Mouse (Mus musculus): ENCODE data around the gene Atp5mpl. TPM values are rescaled to one million over a fixed set of nuclear protein-coding genes. Genes with fewer than 3 reads are reported as not detected.

Gene Atp5mpl
- 713 and 717 TPM in 2 replicates for polyA plus RNA-seq (2015; fragmentation: Nextera tagmentation; extraction: Ambion mirVana)

DNA sequence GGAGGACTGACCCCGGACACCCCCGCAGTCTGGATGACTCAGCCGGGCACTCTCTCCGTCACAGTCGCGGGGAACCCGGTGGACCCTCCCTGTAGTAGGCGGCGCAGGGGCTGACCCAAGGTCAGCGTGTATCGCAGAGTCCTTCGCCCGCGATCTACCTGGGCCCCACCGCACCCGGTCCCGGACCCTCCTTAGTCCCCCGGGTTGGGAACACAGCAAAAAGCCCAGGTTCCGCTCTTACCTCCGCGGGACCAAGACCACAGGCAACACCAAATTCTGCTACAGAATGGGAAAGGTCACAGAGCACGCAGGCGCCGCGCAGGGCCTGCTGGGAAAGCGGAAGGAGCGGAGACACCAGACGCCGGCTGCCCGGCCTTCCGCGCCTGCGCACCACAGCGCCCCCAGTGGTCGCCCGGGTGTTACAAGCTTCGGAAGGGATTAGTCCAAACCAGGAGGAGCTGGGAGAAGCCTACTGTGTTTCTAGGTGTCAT, at the start of gene Atp5mpl:
Gene Atp5mpl (minus strand): TSS at position 295 of the 491 bp plus-strand sequence.
- peak within 1 kb of the TSS; percentile 96 for H3K9ac ChIP-seq (replicated peaks; ENCODE audit: low read length)
- H3K9me3 ChIP-seq (ENCODE audit: low read length): no peaks in the 10 kb centered on the region
- H3K4me3 ChIP-seq (ENCODE audit: low read length): peak within 1 kb of the TSS; percentile 94
- H3K27me3 ChIP-seq (ENCODE audit: insufficient read depth, low read length): no peaks in the 10 kb centered on the region
- peak; percentile 93 for ATAC-seq (ENCODE audit: low FRiP score, low TSS enrichment)
- H3K36me3 ChIP-seq (ENCODE audit: insufficient read depth, low read length): peaks cover 13% of the 10 kb centered on the region
- peak within 1 kb of the TSS; percentile 70; the same call in 1 of the 2 replicates for H3K27ac ChIP-seq (ENCODE audit: low read length)
- H3K4me1 ChIP-seq (ENCODE audit: insufficient read depth, low read length): peaks cover 12% of the 10 kb centered on the region
- WGBS: 0% methylated on average over 37 of the region's 37 CpGs
- peak within 1 kb of the TSS; percentile 84 for H3K4me2 ChIP-seq (replicated peaks; ENCODE audit: low read depth, low read length)

DNA sequence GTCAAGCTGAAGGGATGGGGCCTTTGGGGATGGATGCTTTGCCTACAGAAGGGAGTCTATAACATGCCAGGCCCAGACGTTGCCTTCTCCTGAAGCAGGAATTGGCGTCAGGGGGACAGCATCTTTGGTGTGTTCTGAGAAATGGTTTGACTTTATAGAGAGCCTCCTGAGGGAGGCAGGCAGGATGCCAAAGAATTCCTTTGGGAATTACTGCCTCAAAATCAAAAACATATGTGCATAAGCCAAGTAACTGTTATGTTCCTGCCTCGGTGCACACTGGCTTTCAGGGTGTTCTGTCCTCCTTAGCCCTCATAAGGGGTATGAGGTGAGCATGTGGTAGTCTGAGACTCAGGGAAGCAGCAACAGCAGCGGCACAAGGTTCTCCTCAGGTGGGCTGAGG, 49.6 kb upstream of the Atp5mpl start:
- ATAC-seq (ENCODE audit: low FRiP score, low TSS enrichment): no peak
- no peak overlapping the region for H3K4me2 ChIP-seq (replicated peaks; ENCODE audit: low read depth, low read length)
- H3K36me3 ChIP-seq (ENCODE audit: insufficient read depth, low read length): no peaks in the 10 kb centered on the region
- no peak overlapping the region for H3K9ac ChIP-seq (replicated peaks; ENCODE audit: low read length)
- no peak overlapping the region for H3K27ac ChIP-seq (ENCODE audit: low read length)
- no peak overlapping the region for H3K4me3 ChIP-seq (ENCODE audit: low read length)
- H3K27me3 ChIP-seq (ENCODE audit: insufficient read depth, low read length): no peaks in the 10 kb centered on the region
- WGBS: 73% methylated on average over 4 of the region's 4 CpGs
- peaks cover 3% of the 10 kb centered on the region; the same call in 1 of the 2 replicates for H3K9me3 ChIP-seq (ENCODE audit: low read length)
- no peaks in the 10 kb centered on the region; the same call in 1 of the 2 replicates for H3K4me1 ChIP-seq (ENCODE audit: insufficient read depth, low read length)

DNA sequence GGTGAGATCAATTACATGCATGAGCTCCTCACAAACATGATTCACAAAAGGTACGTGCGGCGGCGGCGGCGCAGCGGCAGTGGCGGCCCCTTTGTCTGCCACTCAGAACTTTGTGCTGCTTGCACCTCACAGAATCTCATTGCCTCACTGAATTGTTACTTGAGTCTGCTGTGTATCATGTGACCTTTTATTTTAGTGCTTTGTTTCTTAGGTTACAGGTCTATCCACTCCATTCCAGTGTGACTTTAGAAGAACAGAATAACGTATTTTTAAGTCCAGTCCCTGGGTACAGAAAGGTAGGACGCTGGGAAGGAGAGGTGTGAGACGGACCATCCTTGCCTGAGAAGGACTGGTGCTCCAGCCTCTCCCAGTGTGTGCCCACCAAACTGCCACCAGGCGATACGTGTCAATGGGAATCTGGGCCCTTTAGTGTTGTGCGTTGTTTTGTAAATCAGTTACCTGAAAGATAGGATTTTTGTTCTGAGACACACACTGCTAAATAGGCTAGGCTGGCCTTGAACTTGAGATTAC, 46.6 kb upstream of the Atp5mpl start:
- Histone ChIP-seq H3K9ac (replicated peaks; ENCODE audit: low read length) (0 out of 2 replicates have a peak overlapping the region, but pooled peaks have one; percentile 3), H3K4me3 (ENCODE audit: low read length) (peak overlapping the region; percentile 23), H3K36me3 (ENCODE audit: insufficient read depth, low read length) (no peaks in the 10 kb centered on the region), H3K4me1 (ENCODE audit: insufficient read depth, low read length) (no peaks in the 10 kb centered on the region; the same call in 1 of the 2 replicates), H3K27ac (ENCODE audit: low read length) (peak overlapping the region; percentile 77), H3K27me3 (ENCODE audit: insufficient read depth, low read length) (no peaks in the 10 kb centered on the region), H3K4me2 (replicated peaks; ENCODE audit: low read depth, low read length) (peak overlapping the region; percentile 52), H3K9me3 (ENCODE audit: low read length) (no peaks in the 10 kb centered on the region; the same call in 1 of the 2 replicates)
- 28% methylated on average over 14 of the region's 14 CpGs for WGBS
- ATAC-seq (ENCODE audit: low FRiP score, low TSS enrichment): peak; percentile 60

DNA sequence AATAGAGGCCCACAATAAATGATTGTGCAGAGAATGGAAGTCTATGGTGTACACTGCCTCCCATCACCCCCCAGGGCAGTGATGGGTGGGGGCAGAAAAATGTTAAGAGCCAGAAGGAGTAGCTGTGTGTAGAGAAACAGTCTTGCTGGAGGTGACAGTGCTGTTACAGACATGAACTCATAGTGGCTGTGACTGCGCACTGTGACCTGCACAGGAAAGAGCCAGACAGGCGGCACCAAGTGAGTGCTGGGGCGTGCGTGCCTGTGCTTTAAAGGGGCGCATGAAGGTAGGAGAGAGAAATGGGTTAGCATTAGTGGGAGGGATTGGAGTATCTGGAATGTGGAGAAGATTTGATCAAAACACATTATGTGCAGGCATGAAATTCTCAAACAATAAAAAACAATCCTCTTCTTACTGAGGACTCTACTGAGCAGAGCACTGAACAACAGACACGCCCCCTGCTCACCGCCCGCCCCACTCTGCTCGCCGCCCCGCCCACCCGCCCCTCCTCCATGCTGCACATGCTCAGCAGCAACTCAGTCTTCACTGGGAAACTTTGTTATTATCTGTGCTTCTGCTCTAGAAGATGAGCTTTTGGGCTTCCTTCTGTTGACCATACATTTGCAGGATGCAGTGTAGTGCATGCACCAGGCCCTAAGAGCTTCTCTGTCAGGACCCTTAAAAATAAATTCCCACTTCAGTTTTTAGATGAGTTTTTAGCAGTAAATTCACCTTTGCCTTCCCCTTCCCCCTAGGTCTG, 45.9 kb upstream of the Atp5mpl start:
- Histone ChIP-seq H3K9ac (replicated peaks; ENCODE audit: low read length) (0 out of 2 replicates have a peak overlapping the region, but pooled peaks have one; percentile 3), H3K27ac (ENCODE audit: low read length) (peak overlapping the region; percentile 77), H3K9me3 (ENCODE audit: low read length) (no peaks in the 10 kb centered on the region; the same call in 1 of the 2 replicates), H3K4me2 (replicated peaks; ENCODE audit: low read depth, low read length) (peak overlapping the region; percentile 52), H3K27me3 (ENCODE audit: insufficient read depth, low read length) (no peaks in the 10 kb centered on the region), H3K36me3 (ENCODE audit: insufficient read depth, low read length) (no peaks in the 10 kb centered on the region), H3K4me3 (ENCODE audit: low read length) (peak overlapping the region; percentile 23), H3K4me1 (ENCODE audit: insufficient read depth, low read length) (no peaks in the 10 kb centered on the region; the same call in 1 of the 2 replicates)
- ATAC-seq (ENCODE audit: low FRiP score, low TSS enrichment): peak; percentile 93
- 38% methylated on average over 8 of the region's 12 CpGs for WGBS

DNA sequence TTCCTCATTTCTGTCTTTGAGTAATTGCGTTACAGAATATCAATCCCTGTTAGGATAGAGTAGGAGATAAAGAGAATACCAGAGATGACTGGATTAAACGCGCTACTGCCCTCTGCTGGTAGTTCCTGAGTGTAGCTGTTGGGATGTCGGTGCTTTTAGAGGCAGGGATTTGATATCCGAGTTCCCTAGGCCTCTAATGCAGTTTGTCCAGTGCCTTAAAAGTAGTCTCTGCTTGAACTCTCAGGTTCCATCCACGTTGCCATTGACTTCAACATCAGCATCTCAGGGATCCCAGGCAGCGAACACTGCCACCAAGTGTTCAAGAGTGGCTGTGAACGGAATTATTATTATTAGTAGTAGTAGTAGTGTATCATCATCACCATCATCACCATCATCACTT, 34.4 kb upstream of the Atp5mpl start:
- H3K4me3 ChIP-seq (ENCODE audit: low read length): no peak overlapping the region
- no peaks in the 10 kb centered on the region for H3K4me1 ChIP-seq (ENCODE audit: insufficient read depth, low read length)
- no peaks in the 10 kb centered on the region for H3K27me3 ChIP-seq (ENCODE audit: insufficient read depth, low read length)
- H3K9ac ChIP-seq (replicated peaks; ENCODE audit: low read length): no peak overlapping the region
- no peak overlapping the region for H3K27ac ChIP-seq (ENCODE audit: low read length)
- no peaks in the 10 kb centered on the region for H3K36me3 ChIP-seq (ENCODE audit: insufficient read depth, low read length)
- H3K9me3 ChIP-seq (ENCODE audit: low read length): 0 out of 2 replicates have a peak, but pooled peaks cover under 1% of the 10 kb centered on the region
- no peak overlapping the region for H3K4me2 ChIP-seq (replicated peaks; ENCODE audit: low read depth, low read length)
- 23% methylated on average over 8 of the region's 8 CpGs for WGBS
- ATAC-seq (ENCODE audit: low FRiP score, low TSS enrichment): no peak

DNA sequence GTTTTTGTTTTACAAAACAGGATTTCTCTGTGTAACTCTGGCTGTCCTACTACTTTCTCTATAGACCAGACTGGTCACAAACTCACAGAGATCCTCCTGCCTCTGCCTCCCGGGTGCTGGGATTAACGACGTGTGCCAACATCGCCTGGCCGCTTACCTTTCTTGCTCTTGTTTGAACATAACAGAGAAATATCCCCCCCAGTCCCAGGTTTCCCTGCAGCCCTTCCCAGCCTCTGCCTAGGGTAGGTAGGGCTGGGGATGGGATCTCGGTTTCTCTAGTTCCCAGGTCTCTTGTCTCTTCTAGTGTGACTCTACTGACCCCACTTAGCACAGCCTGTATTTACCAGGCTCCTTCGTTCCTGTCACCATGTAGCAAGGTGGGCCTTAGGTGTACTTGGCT, 33.0 kb upstream of the Atp5mpl start:
- 97% methylated on average over 7 of the region's 7 CpGs for WGBS
- no peaks in the 10 kb centered on the region for H3K27me3 ChIP-seq (ENCODE audit: insufficient read depth, low read length)
- H3K4me2 ChIP-seq (replicated peaks; ENCODE audit: low read depth, low read length): no peak overlapping the region
- H3K4me3 ChIP-seq (ENCODE audit: low read length): no peak overlapping the region
- no peak overlapping the region for H3K9ac ChIP-seq (replicated peaks; ENCODE audit: low read length)
- H3K27ac ChIP-seq (ENCODE audit: low read length): no peak overlapping the region
- ATAC-seq (ENCODE audit: low FRiP score, low TSS enrichment): no peak
- peaks cover 8% of the 10 kb centered on the region for H3K9me3 ChIP-seq (ENCODE audit: low read length)
- no peaks in the 10 kb centered on the region for H3K4me1 ChIP-seq (ENCODE audit: insufficient read depth, low read length)
- H3K36me3 ChIP-seq (ENCODE audit: insufficient read depth, low read length): no peaks in the 10 kb centered on the region

DNA sequence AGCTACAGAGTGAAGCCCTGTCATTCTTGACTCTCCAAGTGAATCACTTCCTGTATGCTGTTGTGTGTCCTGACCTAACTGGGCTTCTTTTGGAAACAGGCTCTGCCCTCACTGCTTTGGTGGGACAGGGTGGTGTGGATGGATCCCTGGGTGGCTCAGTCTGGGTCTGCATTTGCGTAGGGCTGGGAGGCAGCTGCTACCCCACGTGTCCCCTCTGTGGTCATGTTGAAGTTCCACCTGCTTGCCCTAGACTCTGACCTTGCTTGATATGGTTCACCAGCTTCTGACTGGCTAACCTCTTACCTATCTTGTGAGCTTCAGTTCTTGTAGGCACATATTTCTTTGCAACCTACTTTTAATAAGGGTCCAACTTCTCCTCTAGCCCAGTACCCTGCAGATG, 28.4 kb upstream of the Atp5mpl start:
- Histone ChIP-seq H3K4me1 (ENCODE audit: insufficient read depth, low read length) (peaks cover 3% of the 10 kb centered on the region), H3K9me3 (ENCODE audit: low read length) (peaks cover 8% of the 10 kb centered on the region), H3K27me3 (ENCODE audit: insufficient read depth, low read length) (no peaks in the 10 kb centered on the region), H3K4me2 (replicated peaks; ENCODE audit: low read depth, low read length) (no peak overlapping the region), H3K9ac (replicated peaks; ENCODE audit: low read length) (no peak overlapping the region), H3K36me3 (ENCODE audit: insufficient read depth, low read length) (no peaks in the 10 kb centered on the region), H3K4me3 (ENCODE audit: low read length) (no peak overlapping the region), H3K27ac (ENCODE audit: low read length) (no peak overlapping the region)
- 87% methylated on average over 2 of the region's 2 CpGs for WGBS
- ATAC-seq (ENCODE audit: low FRiP score, low TSS enrichment): no peak

DNA sequence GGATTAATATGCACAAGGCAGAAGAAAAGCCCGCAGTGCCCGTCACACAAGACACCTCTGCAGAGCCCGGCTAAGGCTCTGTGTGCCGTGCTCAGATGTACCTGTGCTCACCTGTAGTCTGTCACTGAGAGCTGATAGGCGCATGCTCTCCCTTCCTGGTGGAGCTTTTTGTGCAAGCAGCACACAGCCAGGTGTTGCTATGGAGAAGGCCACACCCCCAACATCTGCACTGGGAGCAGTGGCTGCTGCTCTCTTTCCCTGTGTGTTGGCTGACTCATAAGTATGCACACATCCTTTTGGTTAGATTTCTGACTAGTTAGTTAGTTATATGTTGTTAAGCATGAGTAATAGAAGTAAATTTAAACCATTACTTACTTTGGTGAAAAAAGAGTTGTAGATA, 25.8 kb upstream of the Atp5mpl start:
- 89% methylated on average over 5 of the region's 5 CpGs for WGBS

DNA sequence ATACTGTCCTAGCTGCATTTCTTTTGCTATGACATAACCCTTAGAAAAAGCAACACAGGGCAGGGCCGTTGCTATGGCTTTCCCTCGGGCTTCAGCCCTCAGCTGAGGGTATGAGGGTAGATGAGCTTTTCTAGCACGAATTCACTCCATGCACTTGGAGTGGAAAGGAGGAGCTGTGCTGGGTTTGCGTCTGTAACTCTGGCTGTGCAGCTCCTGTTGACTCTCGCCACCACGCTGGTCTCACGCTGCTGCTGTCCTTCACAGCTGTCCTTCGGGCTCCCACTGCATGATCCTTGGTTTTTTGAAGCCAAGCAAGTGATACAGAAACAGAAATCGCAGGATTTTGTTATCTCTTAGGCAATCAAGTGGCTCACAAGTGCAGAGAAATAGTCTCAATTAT, 20.0 kb upstream of the Atp5mpl start:
- no peaks in the 10 kb centered on the region for H3K36me3 ChIP-seq (ENCODE audit: insufficient read depth, low read length)
- H3K27ac ChIP-seq (ENCODE audit: low read length): no peak overlapping the region
- peaks cover 7% of the 10 kb centered on the region for H3K4me1 ChIP-seq (ENCODE audit: insufficient read depth, low read length)
- no peaks in the 10 kb centered on the region for H3K9me3 ChIP-seq (ENCODE audit: low read length)
- WGBS: 51% methylated on average over 9 of the region's 9 CpGs
- H3K4me3 ChIP-seq (ENCODE audit: low read length): no peak overlapping the region
- no peak for ATAC-seq (ENCODE audit: low FRiP score, low TSS enrichment)
- H3K9ac ChIP-seq (replicated peaks; ENCODE audit: low read length): no peak overlapping the region
- no peaks in the 10 kb centered on the region for H3K27me3 ChIP-seq (ENCODE audit: insufficient read depth, low read length)
- no peak overlapping the region for H3K4me2 ChIP-seq (replicated peaks; ENCODE audit: low read depth, low read length)

More for the DNA sequence above, 25.8 kb upstream of the Atp5mpl start:
- Histone ChIP-seq H3K4me2 (replicated peaks; ENCODE audit: low read depth, low read length) (no peak overlapping the region), H3K27ac (ENCODE audit: low read length) (no peak overlapping the region), H3K4me1 (ENCODE audit: insufficient read depth, low read length) (peaks cover 7% of the 10 kb centered on the region), H3K4me3 (ENCODE audit: low read length) (no peak overlapping the region), H3K36me3 (ENCODE audit: insufficient read depth, low read length) (no peaks in the 10 kb centered on the region), H3K9ac (replicated peaks; ENCODE audit: low read length) (no peak overlapping the region), H3K27me3 (ENCODE audit: insufficient read depth, low read length) (no peaks in the 10 kb centered on the region), H3K9me3 (ENCODE audit: low read length) (peaks cover 8% of the 10 kb centered on the region)
- ATAC-seq (ENCODE audit: low FRiP score, low TSS enrichment): no peak

DNA sequence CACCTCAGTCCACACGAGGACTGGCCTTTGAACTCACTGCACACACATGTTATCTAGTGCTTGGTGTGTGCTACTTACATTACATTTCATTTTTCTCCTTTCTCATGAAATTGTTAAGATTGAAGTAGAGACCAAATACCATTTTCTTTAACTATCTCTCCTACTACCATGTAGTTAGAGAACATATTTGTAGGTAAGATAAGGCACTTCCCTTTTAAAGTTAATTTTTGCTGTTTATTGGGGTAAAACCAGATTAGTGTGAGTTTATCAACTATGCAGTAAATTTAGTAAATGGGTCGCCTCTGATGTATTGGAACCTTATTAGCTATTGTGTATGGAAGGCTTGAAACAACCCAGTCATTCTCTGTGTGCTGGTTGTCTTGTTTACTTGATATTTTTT, 16.4 kb upstream of the Atp5mpl start:
- Histone ChIP-seq H3K9me3 (ENCODE audit: low read length) (no peaks in the 10 kb centered on the region), H3K9ac (replicated peaks; ENCODE audit: low read length) (no peak overlapping the region), H3K27me3 (ENCODE audit: insufficient read depth, low read length) (no peaks in the 10 kb centered on the region), H3K4me2 (replicated peaks; ENCODE audit: low read depth, low read length) (no peak overlapping the region), H3K4me1 (ENCODE audit: insufficient read depth, low read length) (no peaks in the 10 kb centered on the region), H3K4me3 (ENCODE audit: low read length) (no peak overlapping the region), H3K36me3 (ENCODE audit: insufficient read depth, low read length) (no peaks in the 10 kb centered on the region), H3K27ac (ENCODE audit: low read length) (no peak overlapping the region)
- ATAC-seq (ENCODE audit: low FRiP score, low TSS enrichment): no peak
- 66% methylated on average over 2 of the region's 2 CpGs for WGBS
